Mouse (Mus musculus) cerebellum, adult 8-10 months (tissue): ENCODE data around the gene Srpk2.
A peak's percentile ranks its signal among the peaks of the same experiment; 100 is the strongest.
"Not testable (repeated sequence)": the region's sequence is repeated elsewhere in the genome, so short reads cannot be mapped to it uniquely, and the experiment has no call there.

Experiments
- DNase-seq: peaks from one replicate; pipeline ENCODE4 v3.0.0; 2022

Gene Srpk2

DNA sequence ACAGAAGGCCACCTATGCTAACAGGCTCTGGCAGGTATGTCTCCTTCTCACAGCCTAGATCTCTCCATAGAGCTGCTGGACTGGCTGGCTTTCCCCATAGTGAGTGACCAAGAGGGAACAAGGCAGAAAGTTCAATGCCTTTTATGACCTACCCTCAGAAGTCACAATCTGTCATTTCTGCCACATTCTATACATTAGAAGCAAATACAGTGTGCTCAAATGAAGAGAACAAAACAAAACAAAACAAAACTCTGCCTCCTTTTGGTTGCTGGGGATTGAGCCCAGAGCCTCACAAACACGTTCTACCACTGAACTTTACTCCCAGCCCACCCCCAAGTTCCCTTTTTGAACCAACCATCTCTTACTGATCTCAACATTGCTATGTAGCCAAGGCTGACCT, at the start of gene Srpk2:
Gene Srpk2 (minus strand): TSS at position 101 of the 400 bp plus-strand sequence.
- no peak for DNase-seq

DNA sequence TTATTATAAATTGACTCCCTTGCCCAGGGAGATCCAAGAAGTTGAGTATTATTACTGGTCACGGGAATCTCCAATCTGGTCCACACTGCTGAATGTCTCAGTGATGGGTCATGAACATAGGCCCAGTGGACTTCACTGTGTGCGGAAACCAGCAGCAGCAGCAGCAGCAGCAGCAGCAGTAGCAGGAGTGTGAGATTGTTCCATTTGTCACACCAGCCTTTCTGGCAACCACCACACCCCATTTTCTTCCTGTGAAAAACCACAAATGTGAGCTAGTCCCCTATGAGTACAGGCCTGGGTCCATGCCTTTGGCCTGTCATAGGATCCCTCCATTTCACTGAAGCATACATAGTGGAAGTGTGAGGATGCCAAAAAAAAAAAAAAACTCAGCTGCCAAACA, 37.5 kb upstream of the Srpk2 start:
- no peak for DNase-seq

DNA sequence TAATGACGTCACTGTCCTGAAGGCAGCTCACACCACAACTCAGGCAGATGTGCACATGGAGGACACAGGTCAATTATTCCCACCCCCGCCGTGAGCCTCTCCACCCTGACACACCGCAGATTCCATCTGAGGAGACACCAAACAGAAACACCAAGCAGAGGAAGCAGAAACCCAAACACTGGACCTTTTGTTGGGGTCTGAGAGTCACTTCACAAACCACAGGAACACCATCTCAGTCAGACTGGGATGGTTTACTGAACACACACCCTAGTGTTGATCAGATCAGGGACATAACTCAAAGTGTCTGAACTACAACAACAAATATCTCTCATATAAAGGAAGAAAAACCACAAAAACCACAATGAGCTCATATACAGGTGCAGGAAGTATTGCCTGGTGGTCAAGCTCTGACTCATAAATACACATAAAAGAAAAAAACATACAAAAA, 34.5 kb upstream of the Srpk2 start:
- DNase-seq, result no peak

DNA sequence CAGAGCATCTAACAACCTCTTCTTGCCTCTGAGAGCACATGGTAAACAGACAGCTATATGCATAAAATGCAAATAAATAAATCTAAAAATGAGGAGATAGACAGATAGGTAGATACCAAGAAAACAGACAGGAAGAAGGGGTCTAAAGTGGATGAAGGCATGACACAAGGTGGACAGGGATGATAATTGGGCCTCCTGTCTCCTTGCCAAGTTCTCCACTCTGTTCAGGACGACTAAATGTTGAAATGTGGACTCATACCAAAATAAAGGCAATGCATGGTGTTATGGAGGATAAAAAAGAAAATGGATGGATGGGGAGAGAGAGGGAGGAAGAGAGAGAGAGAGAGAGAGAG, 33.7 kb upstream of the Srpk2 start:
- no peak for DNase-seq

DNA sequence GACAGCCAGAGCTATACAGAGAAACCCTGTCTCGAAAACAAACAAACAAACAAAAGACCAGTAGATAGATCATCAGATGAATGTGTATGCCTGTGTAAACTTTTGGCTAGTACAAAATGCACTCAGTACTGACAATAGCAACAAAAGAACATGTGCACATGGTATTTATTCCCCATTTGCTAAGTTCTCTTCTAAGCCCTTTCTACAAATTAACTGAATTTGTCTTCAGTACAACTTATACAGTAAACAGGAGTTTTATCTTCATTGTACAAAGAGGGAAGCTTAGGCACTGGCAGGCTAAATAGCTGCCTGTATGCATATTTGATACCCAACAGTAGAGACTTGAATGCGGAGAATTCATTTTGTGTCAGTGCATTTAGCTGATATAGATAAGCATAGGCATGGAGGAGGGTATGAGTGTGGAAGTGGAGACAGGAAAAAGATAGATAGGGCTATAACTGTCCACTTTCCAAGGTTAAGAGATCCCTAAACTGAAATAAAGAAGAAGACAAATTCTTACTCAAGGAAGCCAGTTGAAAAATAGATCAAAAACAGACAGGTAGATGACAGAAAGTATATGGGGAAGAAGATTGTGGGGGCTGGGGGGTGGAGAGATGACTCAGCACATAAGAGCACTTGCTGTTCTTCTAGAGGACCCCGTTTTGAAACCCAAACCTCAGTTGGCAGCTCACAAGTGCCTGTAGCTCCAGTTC, 33.2 kb upstream of the Srpk2 start:
- DNase-seq, result no peak

DNA sequence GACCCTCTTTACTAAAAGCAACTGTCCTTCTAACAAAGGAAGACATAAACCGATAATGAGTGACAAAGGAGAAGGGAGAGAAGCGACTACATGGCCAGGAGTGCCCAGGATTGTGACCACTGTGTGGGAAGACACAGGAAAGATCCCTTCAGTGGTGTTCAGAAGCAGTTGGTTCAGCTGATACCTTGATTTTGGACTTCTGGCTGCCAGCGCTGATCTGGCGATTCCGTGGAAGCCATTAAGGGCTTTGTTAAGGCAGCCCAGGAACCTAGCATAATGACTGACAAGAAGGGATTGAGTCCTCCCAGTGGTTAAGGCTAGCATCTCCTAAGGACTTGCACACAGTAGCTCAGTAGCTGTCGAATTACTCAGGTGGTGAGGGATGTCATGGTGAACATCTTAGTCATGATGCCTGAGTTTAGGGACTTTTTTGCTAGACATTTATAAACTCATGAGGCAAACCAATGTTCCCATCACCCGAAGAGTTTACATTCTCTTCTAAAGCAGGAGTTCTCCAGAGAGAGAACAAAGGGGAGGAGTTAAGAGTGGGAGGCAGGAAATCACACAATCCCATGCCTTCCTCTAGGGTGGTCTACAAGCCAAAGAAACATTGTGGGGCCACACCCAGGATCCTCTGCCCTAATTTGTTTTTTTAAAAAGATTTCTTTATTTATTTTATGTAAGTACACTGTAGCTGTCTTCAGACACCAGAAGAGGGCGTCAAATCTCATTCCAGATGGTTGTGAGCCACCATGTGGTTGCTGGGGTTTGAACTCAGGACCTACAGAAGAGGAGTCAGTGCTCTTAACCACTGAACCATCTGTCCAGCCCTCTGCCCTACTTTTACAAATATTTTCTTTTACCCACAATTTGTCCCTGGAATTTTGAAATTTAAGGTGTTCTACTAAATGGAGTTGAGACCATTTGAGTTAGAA, 29.3 kb upstream of the Srpk2 start:
- DNase-seq, result no peak

DNA sequence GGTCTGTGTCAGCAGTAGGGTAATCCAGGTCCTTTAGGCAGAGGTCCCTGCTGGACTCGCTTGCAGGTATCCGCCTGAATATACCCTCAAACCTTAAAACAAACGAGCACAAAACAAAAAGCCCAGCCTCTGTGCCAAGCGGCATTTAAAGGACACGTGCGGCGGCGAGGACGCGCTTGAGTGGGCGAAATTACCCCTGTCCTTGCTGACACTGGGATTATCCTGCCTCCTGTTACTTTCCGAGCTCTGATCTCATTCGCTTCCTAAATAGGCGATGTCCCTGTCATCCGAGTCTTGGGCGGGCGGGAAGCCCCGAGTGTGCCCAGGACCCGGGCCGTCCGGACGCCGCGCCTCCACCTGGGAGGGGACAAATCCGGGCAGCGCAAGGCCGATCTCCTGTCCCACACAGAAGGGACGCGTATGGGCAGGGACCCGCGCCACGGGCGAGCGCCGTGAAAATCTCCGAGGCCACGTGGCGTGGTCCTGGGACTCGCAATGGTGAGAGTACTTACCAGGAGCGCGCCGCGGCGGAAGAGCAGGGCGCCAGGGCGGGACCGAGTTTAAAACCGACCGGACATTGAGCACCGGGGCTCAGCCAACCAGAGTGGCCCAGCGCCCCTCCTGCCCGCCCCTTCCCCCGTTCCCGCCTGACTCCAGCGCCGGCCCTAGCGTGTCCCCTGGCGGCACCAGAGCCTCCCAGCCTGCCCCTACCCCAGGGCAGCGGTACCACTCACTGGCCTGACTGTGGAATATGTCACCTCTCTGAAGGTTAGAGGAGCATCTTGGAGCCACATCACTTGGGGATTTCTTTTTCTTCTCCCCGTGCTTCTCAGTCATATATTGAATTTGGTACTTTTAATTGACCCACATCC, 27.9 kb upstream of the Srpk2 start:
- DNase-seq, result peak; percentile 69

DNA sequence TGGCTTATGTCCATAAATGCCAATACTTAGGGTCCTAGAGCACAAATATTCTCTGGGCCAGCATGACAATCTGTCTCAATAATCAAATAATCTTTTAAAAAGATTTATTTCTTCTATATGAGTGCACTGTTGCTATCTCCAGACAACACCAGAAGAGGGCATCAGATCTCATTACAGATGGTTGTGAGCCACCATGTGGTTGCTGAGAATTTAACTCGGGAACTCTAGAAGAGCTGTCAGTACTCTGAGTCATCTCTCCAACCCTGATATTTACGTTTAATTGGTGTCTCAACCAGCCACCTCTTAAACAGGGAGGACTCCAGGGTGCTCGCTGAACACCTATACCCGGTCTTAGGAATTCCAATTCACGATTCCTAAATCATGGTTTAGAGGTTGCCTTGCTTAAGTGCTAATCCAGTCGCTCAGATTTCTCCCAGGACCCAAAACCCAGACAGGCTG, 27.3 kb upstream of the Srpk2 start:
- peak; percentile 14 for DNase-seq

DNA sequence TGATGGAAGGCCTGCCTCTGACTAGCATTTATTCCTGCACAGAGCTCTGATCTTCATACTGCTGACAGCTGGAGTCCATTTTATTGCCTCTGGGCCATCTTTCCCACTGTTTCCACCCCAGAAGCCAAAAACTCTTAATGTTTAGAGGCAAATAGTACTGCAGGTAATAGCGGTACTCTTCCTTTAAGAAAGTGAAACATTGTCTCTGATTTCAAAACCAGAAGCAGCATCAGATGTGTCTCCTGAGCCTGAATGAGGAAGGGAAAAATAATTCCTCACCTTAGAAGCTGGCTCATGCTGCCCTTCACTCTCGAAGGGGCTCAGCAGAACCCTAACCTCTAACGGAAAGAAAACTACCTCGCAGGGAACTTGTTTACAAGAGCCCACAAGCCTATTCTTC, 26.8 kb upstream of the Srpk2 start:
- DNase-seq, result no peak

DNA sequence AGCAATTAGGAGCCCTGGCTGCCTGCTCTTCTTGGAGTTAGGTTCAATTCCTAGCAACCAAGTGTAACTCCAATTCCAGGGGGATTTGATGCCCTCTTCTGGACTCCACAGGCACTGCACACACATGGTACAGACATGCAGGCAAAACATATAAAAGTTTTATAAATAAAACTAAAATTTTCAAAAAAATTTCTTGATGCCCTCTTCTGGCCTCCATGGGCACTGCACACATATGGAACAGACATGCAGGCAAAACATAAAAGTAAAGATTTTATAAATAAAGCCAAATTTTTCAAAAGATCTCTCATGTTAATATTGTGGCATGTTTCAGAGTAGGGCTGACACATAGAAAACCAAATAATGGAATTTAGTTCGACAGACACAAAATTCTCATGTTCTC, 25.2 kb upstream of the Srpk2 start:
- DNase-seq, result no peak

DNA sequence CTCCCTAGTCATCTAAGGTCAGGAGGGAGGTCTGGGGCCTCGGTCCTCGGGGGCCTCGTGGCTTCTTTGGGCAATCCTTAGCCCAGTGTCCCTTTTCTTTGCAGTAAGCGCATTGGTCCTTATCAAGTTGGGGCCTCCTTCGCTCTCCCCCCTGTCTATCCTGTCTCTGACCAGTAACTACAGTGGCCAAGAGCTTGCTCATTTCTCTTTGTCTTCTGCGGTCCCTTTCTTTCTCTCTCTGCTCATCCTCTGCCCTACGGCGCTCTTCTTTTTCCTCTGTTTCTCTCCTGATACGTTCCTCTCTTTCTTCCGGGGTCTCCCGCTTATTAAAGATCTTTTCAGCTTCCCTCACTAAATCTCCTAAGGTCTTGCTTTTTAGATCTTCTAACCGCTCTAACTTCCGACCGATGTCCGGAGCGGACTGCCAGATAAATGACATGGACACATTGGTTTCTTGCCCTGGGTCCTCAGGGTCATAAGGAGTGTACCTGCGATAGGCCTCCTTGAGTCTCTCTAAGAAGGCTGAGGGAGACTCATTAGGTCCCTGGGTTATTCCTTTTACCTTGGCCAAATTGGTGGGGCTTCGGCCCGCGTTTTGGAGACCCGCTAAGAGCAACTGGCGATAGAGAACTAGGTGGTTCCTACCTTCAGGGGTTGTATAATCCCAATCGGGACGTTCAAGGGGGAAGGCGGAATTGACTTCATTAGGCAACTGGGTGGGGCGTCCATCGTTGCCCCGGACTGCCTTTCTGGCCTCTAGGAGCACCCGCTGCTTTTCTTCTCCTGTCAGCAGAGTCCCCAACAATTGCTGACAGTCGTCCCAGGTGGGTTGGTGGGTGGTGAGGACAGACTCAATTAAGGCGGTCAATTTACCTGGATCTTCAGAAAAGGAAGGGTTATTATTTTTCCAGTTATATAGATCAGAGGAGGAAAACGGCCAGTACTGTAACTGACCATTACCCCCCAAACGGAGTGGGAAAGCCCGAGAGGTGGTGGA, 22.5 kb upstream of the Srpk2 start:
- not testable (repeated sequence) for DNase-seq

DNA sequence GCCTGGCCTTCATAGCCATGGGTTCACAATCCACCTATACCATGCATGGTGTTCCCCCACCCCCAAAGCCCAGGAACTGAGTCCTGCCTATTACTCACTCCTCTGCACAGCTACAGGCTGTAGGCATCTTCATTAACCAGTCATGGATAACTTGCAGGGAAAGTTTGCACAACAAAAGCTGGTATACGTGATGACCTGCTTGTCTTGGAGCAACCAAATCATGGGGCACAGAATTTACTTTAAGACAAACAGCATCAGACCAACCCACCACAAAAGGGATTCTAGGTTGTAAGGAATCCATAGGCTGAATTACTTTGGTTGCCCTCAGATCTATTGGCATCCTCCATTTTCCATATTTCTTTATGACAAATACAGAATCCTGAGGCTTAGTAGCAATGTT, 13.0 kb upstream of the Srpk2 start:
- no peak for DNase-seq

DNA sequence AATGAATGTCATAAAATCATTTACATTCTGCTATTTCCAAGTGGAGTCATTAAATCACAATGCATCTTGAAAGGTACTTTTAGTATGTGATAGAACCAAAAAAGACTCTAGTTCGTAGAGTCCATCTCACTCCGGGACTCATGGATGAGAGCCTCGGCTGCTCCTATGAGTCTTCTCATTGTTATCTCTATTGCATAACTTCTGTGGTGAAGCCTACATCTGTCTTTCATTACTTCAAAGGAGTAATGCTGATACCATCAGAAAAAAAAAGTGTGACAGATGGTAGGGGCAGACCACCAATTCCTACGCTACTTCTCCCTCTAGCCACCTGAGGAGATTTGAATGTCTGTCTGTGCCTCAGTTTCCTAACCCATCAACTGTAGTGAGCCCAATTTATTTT, 986 bp downstream of the Srpk2 start:
- no peak for DNase-seq

DNA sequence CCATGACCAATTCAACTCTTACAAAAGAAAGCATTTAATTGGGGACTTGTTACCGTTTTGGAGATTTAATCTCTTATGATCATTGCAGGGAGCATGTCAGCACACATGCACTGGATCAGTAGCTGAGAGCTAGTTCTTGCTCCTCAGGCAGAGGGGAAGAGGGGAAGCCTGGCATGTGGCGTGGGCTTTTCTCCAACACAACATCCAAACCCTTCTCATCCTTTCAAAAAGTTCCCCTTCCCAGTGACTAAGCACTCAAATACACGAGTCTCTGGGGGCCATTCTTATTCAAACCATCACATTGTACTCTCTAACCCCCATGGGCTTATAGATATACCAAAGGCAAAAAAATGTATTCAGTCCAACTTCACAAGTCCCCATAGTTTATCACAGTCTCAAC, 5.4 kb downstream of the Srpk2 start:
- no peak for DNase-seq

DNA sequence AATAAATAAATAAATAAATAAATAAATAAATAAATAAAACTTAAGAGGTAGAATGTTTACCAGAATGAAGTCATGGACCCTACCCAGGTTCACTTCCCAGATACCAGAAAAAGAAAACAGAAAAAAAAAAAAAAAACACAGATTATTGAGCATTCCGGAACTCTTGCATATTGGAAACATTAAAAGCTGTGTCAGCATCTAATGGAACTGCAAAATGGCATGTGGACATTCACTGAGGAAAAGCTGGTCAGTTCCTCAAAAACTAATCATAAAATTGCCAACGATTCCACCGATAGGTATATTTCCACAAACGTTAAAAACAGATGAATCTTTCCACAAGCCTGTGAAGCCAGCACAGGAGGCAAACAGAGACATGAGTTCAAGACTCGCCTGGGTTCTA, 6.5 kb downstream of the Srpk2 start:
- DNase-seq, result no peak

DNA sequence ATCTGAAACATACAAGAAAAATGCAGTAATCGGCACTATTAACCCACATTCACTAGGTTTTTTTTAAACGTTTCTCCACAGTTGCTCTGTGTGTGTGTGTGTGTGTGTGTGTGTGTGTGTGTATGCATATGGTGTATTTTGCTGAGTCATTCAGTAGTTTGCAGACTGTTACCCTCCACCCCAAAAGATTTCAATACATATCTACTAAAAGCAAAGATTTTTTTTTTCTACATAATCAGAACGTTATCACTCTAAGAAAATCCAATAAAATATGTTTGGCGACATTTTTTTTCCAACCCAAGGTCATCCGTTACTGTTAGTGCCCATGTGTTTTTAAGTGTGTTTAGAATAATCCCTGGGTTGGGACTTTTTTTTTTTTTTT, 7.4 kb downstream of the Srpk2 start:
- DNase-seq, result no peak

DNA sequence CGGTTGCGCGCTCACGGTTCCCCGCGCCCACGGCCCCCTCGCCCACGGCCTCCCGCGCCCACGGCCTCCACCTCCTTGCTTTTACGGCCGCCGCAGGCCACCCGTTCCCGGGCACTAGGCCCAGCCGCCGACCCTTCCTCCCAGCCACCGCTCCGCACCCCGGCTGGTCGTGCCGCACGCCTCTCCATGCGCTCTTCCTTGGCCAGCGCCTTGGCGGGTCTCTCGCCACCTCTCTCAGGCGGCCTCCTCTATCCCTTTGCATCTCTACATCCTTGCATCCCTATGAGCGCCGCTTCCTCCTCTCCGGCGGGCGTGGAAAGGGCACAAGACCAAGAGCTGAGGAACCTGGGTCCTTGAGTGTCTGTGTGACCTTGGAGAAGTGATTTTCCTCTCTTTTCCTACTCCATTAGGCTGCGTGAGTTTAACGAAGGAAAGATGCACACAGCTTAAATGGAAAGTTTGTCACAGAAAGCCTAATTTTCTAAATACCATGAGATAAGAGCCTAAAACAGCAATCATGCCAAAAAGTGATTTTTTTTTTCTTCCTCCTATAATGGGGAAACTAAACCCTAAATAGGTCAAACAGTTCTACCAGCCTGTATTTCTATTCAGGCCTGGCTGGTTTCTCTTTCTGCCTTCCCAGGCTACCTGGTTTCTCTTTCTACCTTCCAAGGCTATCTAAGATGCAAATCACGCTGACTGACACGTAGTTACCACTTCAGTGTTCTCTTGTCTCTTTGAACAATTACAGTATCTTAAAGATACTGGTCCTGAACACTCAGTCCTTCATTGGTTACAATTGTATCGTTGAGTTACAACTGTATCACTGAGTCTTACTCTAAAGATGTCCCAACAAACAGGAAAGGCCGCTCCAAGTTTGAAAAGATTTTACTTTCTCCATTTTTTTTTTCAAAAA, 8.0 kb downstream of the Srpk2 start:
- peak; percentile 44 for DNase-seq

DNA sequence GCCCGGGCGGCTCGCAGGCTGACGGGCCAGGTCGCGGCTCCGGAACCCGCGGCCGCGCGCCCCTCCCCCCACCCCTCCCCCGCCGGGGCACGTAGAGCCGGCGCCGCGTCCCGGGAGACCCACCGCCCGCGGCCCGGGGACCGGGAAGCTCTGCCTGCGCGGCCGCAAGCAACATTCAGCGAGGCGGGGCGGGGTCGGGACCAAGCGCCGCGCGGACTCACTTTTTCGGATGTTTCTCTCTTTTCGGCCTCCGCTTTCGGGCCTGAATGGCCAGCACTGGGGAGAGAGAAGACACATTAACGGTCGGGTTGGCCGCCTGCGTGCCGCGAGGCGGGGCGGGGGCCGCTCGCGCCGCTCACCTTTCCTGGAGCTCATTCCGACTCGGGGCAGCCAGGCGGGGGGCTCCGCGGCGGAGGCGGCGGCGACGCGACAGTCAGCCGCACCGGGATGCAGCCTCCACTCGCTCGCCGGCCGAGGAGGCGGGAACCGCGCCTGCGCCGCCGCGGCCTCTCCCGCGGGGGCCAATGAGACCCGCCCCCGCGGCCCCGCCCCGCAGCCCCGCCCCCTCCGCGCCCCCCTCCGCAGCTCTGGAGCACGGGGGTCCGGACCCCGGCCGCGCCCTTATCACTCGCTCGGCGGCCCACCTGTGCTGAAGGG, 8.8 kb downstream of the Srpk2 start:
- peak; percentile 59 for DNase-seq

DNA sequence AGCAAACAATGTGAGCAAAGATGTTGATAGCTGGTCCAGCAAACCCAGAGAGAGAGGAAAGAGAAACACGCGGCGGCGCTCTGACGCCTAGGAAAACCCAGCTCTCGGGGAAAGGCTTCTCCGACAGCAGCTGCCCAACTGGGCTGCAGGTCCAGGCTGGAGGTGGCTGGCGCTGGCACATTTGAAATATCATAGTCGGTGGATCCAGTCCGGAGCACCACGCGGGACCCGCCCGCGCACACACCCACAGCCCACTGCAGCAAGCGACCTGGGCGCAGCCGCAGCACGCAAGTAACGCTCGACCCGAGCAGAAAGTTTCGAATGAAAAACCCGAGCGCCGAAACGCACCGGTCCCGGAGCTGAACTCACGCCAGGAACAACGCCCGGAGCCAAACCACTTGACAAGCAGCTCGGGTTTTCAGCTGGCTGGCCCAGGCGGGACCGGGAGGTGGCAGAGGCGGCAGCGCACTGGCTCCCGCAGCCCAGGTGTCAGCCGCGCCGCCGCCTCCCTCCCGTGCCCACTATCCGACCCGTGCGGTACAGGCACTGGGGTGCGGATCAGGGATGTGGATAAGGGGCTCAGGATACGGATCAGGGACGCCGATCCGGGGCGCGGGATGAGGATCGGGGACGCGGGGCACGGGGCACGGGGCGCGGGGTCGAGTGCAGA, 9.5 kb downstream of the Srpk2 start:
- DNase-seq, result peak; percentile 53

DNA sequence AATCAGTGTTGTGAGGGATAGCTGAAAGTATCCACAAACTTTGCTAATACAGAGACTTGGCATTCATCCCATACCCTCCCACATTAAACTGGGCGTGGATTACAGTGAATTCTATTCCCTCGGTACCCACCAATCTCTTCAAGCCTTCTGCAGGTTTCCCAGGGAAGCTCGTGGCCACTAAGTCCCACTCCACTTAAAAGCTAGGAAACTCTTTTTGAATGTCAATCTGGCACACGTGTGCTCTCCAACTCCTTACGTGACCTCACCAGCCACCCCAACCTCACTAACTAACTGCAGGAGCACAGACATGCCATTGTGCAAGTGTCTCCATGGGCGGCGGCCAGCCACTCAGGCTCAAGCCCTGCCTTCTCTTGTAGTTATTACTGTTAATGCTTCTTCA, 12.3 kb downstream of the Srpk2 start:
- DNase-seq, result no peak
